ENCODE assay signal across 1 mouse cellular context in the genomic region with DNA sequence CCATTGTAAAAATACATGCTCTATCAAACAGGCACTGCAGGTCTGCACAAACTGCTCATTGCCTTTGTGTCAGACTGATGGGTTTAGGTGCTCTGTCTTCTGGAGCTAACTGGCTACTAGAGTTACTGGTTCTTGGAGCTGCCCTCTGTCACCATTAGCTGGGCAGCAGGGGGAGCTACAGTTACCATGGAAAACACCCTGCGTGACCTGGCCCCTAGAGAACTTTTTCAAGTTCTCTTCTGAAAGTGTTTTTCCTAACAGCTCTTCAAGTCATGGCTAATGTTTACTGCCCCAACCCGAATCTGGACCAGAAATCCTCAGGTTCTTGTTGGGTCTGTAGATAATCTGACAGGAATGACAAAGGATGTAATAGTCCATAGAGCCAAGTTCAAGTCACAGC.
TF ChIP-seq lines count a peak whose summit lies in the region.

No protein-coding gene starts in this region.

TF ChIP-seq in CH12.LX, 34 proteins besides CTCF, POLR2A, EP300 and RAD21 (continued from another document):
- TF ChIP-seq POLR2AphosphoS2 (IDR thresholded peaks at IDR 0.05; ENCODE audit: low read depth, low read length) (no peak), BHLHE40 (IDR thresholded peaks at IDR 0.05; ENCODE audit: low read depth, low read length) (peak; percentile 63), RCOR1 (conservative IDR thresholded peaks at IDR 0.05; ENCODE audit: low read depth, low read length) (no peak), ELF1 (IDR thresholded peaks at IDR 0.05; ENCODE audit: low read depth, low read length) (peak; percentile 26; the same call in 1 of the 2 replicates), NRF1 (IDR thresholded peaks at IDR 0.05; ENCODE audit: low read depth, low read length) (0 out of 2 replicates have a peak, but pooled peaks have one; percentile 15), PAX5 (IDR thresholded peaks at IDR 0.05; ENCODE audit: low read length) (no peak), JUND (conservative IDR thresholded peaks at IDR 0.05; ENCODE audit: low read depth, low read length) (no peak)
